Mouse (Mus musculus) G1E (cell line): ENCODE measurements around the gene B3gnt8. TPM values are rescaled to one million over a fixed set of nuclear protein-coding genes. Genes with fewer than 3 reads are reported as not detected.
A peak's percentile ranks its signal among the peaks of the same experiment; 100 is the strongest.

Source experiments
- ATAC-seq: 2 replicates; pipeline ENCODE4 v1.8.0; 2016; ENCODE audit warnings: mild to moderate bottlenecking; ENCODE audit not compliant: insufficient number of reproducible peaks, poor library complexity, low FRiP score, severe bottlenecking; ENCODE audit errors: extremely low read depth
- DNase-seq: peaks from one replicate; pipeline ENCODE4 v3.0.0; 2012; ENCODE audit warnings: low spot score
- H3K27me3 ChIP-seq: 2 replicates; pipeline ENCODE4 v1.6.1; 2012; ENCODE audit warnings: mild to moderate bottlenecking, low read length, inconsistent platforms; ENCODE audit not compliant: insufficient read depth
- H3K36me3 ChIP-seq: replicated peaks from 2 replicates; pipeline ENCODE3; 2012; ENCODE audit warnings: mild to moderate bottlenecking, inconsistent platforms
- H3K4me1 ChIP-seq: 2 replicates; pipeline ENCODE4 v1.6.1; 2012; ENCODE audit warnings: low read depth, low read length, inconsistent platforms, mixed read lengths; ENCODE audit not compliant: insufficient read depth
- H3K4me3 ChIP-seq: 2 replicates; pipeline ENCODE4 v1.5.1; 2012; ENCODE audit warnings: low read depth, mild to moderate bottlenecking, inconsistent platforms, low read length, moderate library complexity, mixed read lengths
- H3K9me3 ChIP-seq: replicated peaks from 2 replicates; pipeline ENCODE4 v1.6.1; 2012; ENCODE audit warnings: inconsistent platforms
- CTCF ChIP-seq: IDR thresholded peaks from 2 replicates; pipeline ENCODE4 v1.5.1; 2012; ENCODE audit warnings: low read depth, low read length, inconsistent platforms, mixed read lengths
- GATA1 ChIP-seq: IDR thresholded peaks from 2 replicates; pipeline ENCODE4 v1.6.1; 2012; ENCODE audit warnings: borderline replicate concordance, low read length, inconsistent platforms, mixed read lengths
- GATA2 ChIP-seq: IDR thresholded peaks from 2 replicates; pipeline ENCODE4 v1.6.1; 2012; ENCODE audit warnings: low read depth, low read length, inconsistent platforms, borderline replicate concordance
- POLR2AphosphoS5 ChIP-seq: IDR thresholded peaks from 2 replicates; pipeline ENCODE4 v1.6.1; 2012; ENCODE audit warnings: low read depth, low read length, inconsistent platforms; ENCODE audit not compliant: insufficient replicate concordance
- TAL1 ChIP-seq: conservative IDR thresholded peaks from 2 replicates; pipeline ENCODE4 v1.6.1; 2012; ENCODE audit warnings: low read depth, low read length, inconsistent platforms, mixed read lengths
- polyA plus RNA-seq: library from polyadenylated mRNA; stranded (reverse); fragments of >175 nt; gene quantifications from 2 replicates; pipeline ENCODE4 v1.2.3, GENCODE M21; 2012
- total RNA-seq, 2 experiments: library from RNA; stranded (forward) in 1 of 2; stranded (reverse) in 1 of 2; fragments of 200-1000 nt in 1 of 2; fragments of >200 nt in 1 of 2; fragmentation: Nextera tagmentation in 1 of 2; gene quantifications; 2 replicates each; pipeline ENCODE4 v1.2.3; 2014 to 2017

The B3gnt8 gene
- total and polyA plus RNA-seq, 3 experiments, result 0.83 to 1.3 (median 0.98) TPM

DNA sequence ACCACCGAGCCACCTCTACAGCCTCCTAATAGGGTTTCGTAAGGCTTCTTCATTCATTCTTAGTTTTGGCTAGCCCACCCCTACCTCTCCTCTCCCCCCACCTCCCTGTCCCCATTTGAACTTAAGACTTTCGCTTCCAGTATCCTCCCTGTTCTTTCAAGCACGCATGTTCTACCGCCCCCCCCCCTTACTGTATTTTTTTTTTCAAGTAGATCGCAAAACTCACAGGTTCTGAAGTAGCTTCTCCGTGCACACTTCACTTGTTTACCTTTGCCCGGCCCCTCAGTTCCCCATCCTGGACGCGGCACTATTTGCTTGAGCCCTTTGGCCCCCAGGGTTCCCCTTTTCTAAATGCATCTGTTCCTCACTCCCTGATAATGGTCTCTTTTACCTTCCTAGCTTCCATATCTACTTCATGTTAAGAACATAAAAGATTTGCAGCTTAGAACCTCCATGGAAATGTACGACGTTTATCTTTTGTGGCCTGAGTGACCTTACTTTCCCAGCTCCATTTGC lies 25.8 kb downstream of the B3gnt8 start:
- Histone ChIP-seq H3K4me3 (no peak overlapping the region), H3K4me1 (peaks cover 24% of the 10 kb centered on the region), H3K27me3 (no peaks in the 10 kb centered on the region), H3K36me3 (peaks cover 24% of the 10 kb centered on the region), H3K9me3 (no peaks in the 10 kb centered on the region)
- ATAC-seq (no peak), DNase-seq (no peak)
- TF ChIP-seq TAL1 (no peak), GATA1 (no peak), CTCF (no peak), POLR2AphosphoS5 (no peak), GATA2 (no peak)

DNA sequence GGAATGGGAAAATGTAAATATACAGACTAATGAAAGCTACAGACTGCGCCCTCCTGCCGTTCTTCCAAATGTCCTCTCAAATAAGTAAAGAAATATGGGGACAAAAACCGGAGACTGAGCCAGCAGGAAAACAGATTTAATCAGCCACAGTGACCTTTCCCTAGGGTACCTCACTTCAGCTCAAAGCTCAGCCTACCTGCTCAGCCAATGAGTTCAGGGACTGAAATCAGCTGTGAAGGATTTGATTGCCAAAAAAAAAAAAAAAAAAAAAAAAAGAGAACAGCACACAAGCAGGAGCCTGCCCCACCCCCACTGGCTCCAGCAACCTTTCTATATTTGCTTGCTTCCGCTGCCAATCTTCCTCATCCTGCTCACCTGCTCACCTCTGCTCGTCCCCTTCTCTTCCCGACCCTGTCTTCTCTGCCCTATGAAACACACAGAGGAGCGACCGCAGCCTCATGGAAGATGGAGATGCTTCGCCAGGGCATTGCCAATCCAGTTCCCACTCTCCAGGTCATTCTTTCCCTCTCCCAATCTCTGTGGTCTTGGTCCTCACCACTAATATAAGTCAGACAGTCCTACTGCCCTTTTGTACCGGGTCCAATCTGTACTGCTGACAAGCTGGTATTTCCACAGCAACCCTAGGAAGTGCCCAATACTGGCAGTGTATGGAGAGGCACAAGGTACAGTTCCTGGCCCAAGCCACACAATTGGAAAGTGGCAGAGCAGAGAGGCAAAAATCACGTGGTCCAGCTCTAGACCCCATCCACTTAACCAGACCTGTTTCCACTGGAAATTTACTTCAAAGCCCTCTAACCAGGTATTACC lies 29.4 kb downstream of the B3gnt8 start:
- Histone ChIP-seq H3K27me3 (no peaks in the 10 kb centered on the region), H3K4me1 (peaks cover 38% of the 10 kb centered on the region), H3K4me3 (no peak overlapping the region), H3K36me3 (peaks cover 24% of the 10 kb centered on the region), H3K9me3 (no peaks in the 10 kb centered on the region)
- no peak for TF ChIP-seq GATA1
- ATAC-seq (no peak), DNase-seq (no peak)

DNA sequence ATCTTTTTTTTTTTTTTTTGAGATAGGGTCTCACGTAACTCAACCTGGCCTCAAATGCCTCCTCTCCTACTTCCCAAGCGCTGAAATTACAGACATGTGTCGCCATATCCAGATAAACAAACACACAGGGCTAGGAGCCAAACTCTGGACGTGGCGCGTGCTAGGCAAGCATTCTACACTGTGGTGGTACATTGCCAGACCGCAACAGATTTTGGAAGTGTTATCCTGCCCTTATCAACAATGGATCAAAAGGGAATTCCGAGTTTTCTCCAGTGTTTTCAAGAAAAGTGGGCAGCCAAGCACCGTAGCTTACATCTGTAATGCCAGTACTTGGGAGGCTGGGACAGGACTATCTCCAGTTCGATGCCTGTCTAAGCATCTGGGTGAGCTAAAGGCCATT lies 31.3 kb downstream of the B3gnt8 start:
- Histone ChIP-seq H3K4me1 (peaks cover 52% of the 10 kb centered on the region), H3K36me3 (peaks cover 39% of the 10 kb centered on the region), H3K9me3 (no peaks in the 10 kb centered on the region), H3K27me3 (no peaks in the 10 kb centered on the region), H3K4me3 (peak overlapping the region; percentile 77)
- ATAC-seq (no peak), DNase-seq (no peak)
- TF ChIP-seq GATA1 (no peak), TAL1 (no peak), POLR2AphosphoS5 (no peak), GATA2 (no peak), CTCF (no peak)

DNA sequence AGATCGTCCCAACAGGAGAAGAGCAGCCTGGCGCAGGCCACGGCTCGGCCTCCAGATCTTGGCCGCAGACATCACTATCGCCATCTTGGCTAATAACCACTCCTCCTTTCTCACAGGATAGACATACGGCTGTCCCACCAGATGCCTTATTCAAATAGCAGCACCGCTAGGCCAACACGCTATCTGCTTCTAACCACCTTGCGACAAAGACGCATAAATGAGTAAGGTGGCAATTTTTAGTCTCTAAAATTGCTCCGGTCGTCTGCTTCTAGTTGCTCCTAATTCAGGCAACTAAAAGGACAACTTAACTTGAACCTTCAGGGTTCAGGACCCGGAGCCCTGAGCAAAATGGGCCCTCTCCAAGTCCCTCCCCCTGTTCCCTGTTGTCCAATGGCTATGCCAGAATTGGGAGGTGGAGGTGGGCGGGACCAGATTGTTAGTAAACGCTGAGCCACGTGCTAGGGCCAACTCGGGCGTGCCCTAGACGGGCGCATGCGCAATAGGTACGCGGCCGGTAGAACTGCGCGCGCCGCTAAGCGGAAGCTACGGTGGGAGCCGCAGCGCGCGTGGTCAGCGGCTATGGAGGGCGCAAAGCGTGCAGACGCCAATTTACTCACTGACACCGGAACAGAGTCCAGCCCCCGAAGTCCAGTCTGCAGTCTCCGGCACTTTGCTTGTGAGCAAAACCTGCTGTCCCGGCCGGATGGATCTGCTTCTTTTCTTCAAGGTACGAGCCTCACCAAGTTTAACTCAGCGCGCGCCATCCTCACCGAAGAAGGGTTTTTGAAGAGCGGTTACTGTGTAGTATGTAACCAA lies 32.4 kb downstream of the B3gnt8 start, which contains the start of the genes Bckdha and Exosc5:
Bckdha (minus strand) TSS at position 325 of the 816 bp plus-strand sequence.
Exosc5 (plus strand) TSS at position 508 of the 816 bp plus-strand sequence.
- TF ChIP-seq GATA1 (no peak), TAL1 (no peak)
- H3K27me3 ChIP-seq, result no peaks in the 10 kb centered on the region
- peak; percentile 98 for ATAC-seq

DNA sequence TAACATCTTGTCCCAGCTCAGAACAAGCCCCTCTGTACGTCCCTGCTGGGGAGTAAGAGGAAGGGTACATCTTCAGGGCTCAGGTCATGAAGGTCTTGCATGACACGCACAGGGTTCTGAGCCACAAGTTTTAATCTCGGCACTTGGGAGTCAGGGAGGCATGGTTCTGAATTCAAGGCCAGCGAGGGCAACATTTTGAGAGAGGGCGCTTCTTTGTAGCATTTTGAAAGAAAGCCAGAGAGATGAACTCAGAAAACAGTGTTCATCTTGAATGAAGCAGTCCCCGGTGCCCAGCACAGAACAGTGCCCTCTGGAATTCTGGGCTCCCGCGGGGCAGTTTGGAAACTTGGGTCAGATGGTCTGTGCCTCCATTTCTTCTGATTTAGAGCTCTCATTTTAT lies 39.9 kb downstream of the B3gnt8 start:
- no peak for ATAC-seq

More for the DNA sequence above, 32.4 kb downstream of the B3gnt8 start, which contains the start of the genes Bckdha and Exosc5:
- peaks cover 59% of the 10 kb centered on the region for H3K4me1 ChIP-seq
- H3K9me3 ChIP-seq, result no peaks in the 10 kb centered on the region
- peak within 1 kb of the TSS; percentile 77 for H3K4me3 ChIP-seq
- peaks cover 40% of the 10 kb centered on the region for H3K36me3 ChIP-seq
- peak; percentile 94 for DNase-seq

DNA sequence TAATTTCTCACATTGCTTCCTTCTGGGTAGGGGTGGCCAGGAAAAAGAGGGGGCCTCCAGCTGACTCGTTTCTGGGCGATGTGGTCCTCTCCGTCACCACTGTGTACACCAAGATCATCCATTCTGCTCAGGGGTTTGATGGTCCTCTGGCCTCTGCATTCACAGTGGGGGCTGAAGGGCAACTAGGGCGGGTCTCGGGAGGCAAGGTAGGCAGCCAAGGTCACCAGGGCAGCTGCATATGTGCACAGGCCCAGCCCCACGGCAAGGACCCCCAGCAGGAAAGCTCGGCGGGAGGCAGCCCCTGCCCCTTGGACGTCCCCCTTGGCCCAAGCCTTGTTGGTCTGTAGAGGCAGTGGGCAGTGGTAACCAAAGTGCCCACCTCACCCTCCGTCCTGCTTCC lies 42.7 kb downstream of the B3gnt8 start:
- Histone ChIP-seq H3K36me3 (peaks cover 85% of the 10 kb centered on the region), H3K4me3 (no peak overlapping the region), H3K9me3 (no peaks in the 10 kb centered on the region), H3K27me3 (0 out of 2 replicates have a peak, but pooled peaks cover under 1% of the 10 kb centered on the region), H3K4me1 (peaks cover 27% of the 10 kb centered on the region)
- TF ChIP-seq POLR2AphosphoS5 (no peak), GATA1 (no peak), TAL1 (no peak), GATA2 (no peak)
- ATAC-seq (no peak), DNase-seq (no peak)

More for the DNA sequence above, 39.9 kb downstream of the B3gnt8 start:
- Histone ChIP-seq H3K4me1 (peaks cover 45% of the 10 kb centered on the region), H3K36me3 (peaks cover 100% of the 10 kb centered on the region), H3K4me3 (no peak overlapping the region), H3K9me3 (no peaks in the 10 kb centered on the region), H3K27me3 (no peaks in the 10 kb centered on the region)
- no peak for DNase-seq
- TF ChIP-seq GATA2 (no peak), GATA1 (no peak), POLR2AphosphoS5 (no peak), TAL1 (no peak), CTCF (no peak)
